Mouse (Mus musculus) stomach, postnatal 0 days (tissue): ENCODE measurements at regions not wholly inside any gene's neighbourhood (a gene's known extent, or its start where the extent isn't known, plus 50 kb on each side); places are given as distances from the start of the nearest gene placed in this dataset.

Experiments
- CTCF ChIP-seq: IDR thresholded peaks from 2 replicates; pipeline ENCODE4 v1.5.1; 2016; ENCODE audit warnings: antibody characterized with exemption, low read depth, mild to moderate bottlenecking, moderate library complexity
- EP300 ChIP-seq: optimal IDR thresholded peaks from 2 replicates; pipeline ENCODE3; 2016; ENCODE audit warnings: antibody characterized with exemption

GRCm38 (mm10) chr1:115331901-115332300, 352.7 kb upstream of the Cntnap5a start:
- TF ChIP-seq CTCF: no peak
- TF ChIP-seq EP300: no peak
